Mouse (Mus musculus): ENCODE data around the gene Atp5d. TPM values are rescaled to one million over a fixed set of nuclear protein-coding genes. Genes with fewer than 3 reads are reported as not detected.
A peak's percentile ranks its signal among the peaks of the same experiment; 100 is the strongest.

Gene Atp5d
- polyA plus RNA-seq, 1 experiment from 2014 or later = 355 TPM

DNA sequence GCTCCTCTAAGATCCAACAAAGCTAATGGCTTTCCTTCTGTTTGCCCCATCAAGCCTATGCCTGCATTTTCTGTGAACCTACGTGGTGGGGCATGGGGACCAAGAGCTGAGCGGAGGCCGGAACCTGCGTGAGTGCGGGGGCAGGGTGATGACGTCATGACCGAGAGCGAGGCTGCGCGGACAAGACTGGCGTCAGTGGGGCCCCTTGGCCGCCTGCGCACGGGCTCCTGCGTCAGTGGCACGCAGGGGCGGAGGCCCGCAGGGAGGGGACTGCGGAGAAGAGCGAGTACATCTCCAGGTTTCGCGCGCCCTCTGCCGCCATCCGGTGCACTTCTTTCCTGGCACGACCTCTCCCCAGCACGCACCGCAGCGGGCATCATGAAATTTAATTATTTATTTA is 2.8 kb downstream of the Atp5d start:
- peaks cover 34% of the 10 kb centered on the region for H3K4me1 ChIP-seq (ENCODE audit: control insufficient read depth, insufficient read depth, low read length)
- H3K9ac ChIP-seq (ENCODE audit: low read length) = peak overlapping the region; percentile 17
- ATAC-seq (ENCODE audit: low FRiP score) (peak; percentile 66), DNase-seq (ENCODE audit: low spot score, missing footprints) (peak; percentile 98)
- peak overlapping the region; percentile 20 for H3K4me3 ChIP-seq (ENCODE audit: low read depth, low read length)
- 0 out of 2 replicates have a peak overlapping the region, but pooled peaks have one; percentile 26 for H3K27ac ChIP-seq (ENCODE audit: low read depth, low read length)
- H3K36me3 ChIP-seq (ENCODE audit: control insufficient read depth, insufficient read depth, low read length) = 0 out of 2 replicates have a peak, but pooled peaks cover 2% of the 10 kb centered on the region
- WGBS = under 1% methylated on average over 29 of the region's 29 CpGs
- H3K4me2 ChIP-seq = peak overlapping the region; percentile 81
- no peaks in the 10 kb centered on the region for H3K9me3 ChIP-seq (ENCODE audit: control insufficient read depth, low read length)
- H3K27me3 ChIP-seq (ENCODE audit: control insufficient read depth, insufficient read depth, low read length) = peaks cover 13% of the 10 kb centered on the region

DNA sequence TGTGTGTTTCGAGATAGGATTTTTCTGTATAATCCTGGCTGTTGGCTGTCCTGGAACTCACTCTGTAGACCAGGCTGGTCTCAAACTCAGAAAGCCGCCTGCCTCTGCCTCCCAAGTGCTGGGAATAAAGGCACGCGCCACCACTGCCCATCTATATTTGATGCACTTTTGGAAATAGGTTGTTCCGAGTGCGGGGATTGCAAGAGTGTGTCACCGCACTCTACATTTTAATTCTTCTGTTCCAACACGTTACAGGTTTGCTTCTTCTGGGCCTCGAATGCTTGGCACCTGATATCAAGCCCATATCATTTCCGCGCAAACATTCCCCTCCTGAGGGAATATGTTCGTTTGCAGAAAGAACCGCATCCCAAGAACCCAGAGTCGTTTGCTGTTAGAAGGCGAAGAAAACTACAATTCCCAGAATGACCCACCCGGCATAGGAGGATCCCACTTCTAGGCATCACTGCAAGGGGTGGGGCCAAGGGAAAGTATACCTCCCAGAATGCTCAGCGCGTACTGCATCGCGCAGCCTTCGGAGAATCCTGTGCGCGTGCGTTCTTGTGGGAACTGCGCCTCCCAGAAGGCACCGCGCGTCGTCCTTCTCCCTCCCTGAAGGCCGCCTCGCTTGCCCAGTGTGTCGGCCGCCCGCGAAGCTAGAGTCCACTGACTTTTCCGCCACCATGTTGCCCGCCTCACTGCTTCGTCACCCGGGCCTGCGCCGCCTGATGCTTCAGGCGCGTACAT is 3.5 kb downstream of the Atp5d start:
- peak; percentile 82 for ATAC-seq (ENCODE audit: low FRiP score)
- peak overlapping the region; percentile 64 for H3K4me3 ChIP-seq (ENCODE audit: low read depth, low read length)
- H3K9ac ChIP-seq (ENCODE audit: low read length) = peak overlapping the region; percentile 77
- peak overlapping the region; percentile 81 for H3K4me2 ChIP-seq
- 2% methylated on average over 43 of the region's 43 CpGs for WGBS
- H3K36me3 ChIP-seq (ENCODE audit: control insufficient read depth, insufficient read depth, low read length) = 0 out of 2 replicates have a peak, but pooled peaks cover 2% of the 10 kb centered on the region
- peaks cover 32% of the 10 kb centered on the region for H3K4me1 ChIP-seq (ENCODE audit: control insufficient read depth, insufficient read depth, low read length)
- H3K9me3 ChIP-seq (ENCODE audit: control insufficient read depth, low read length) = no peaks in the 10 kb centered on the region
- H3K27ac ChIP-seq (ENCODE audit: low read depth, low read length) = peak overlapping the region; percentile 28; the same call in 1 of the 2 replicates
- DNase-seq (ENCODE audit: low spot score, missing footprints) = peak; percentile 99
- H3K27me3 ChIP-seq (ENCODE audit: control insufficient read depth, insufficient read depth, low read length) = peaks cover 6% of the 10 kb centered on the region

DNA sequence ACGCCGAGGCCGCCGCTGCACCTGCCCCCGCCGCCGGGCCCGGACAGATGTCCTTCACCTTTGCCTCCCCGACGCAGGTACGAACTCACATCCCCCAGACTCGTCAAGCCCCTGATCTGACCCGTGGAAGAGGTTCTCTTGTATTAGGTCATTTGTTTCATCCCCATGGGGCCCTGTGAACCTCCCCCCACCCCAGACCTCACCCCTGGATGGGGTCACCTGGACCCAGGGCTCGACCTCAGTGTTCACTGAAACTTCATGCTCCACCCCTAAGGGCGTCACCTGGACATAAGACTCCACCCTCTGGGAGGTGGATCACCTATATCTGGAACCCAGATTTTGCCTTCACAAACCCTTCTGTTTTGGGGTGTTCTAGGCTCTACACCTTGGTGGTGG is 4.1 kb downstream of the Atp5d start:
- Histone ChIP-seq H3K4me2 (peak overlapping the region; percentile 81), H3K4me3 (ENCODE audit: low read depth, low read length) (peak overlapping the region; percentile 64), H3K36me3 (ENCODE audit: control insufficient read depth, insufficient read depth, low read length) (0 out of 2 replicates have a peak, but pooled peaks cover 2% of the 10 kb centered on the region), H3K27ac (ENCODE audit: low read depth, low read length) (peak overlapping the region; percentile 28; the same call in 1 of the 2 replicates), H3K27me3 (ENCODE audit: control insufficient read depth, insufficient read depth, low read length) (peaks cover 2% of the 10 kb centered on the region), H3K4me1 (ENCODE audit: control insufficient read depth, insufficient read depth, low read length) (peaks cover 28% of the 10 kb centered on the region), H3K9ac (ENCODE audit: low read length) (peak overlapping the region; percentile 77), H3K9me3 (ENCODE audit: control insufficient read depth, low read length) (no peaks in the 10 kb centered on the region)
- ATAC-seq (ENCODE audit: low FRiP score) (peak; percentile 20; the same call in 1 of the 2 replicates), DNase-seq (ENCODE audit: low spot score, missing footprints) (no peak)
- WGBS = under 1% methylated on average over 13 of the region's 15 CpGs

DNA sequence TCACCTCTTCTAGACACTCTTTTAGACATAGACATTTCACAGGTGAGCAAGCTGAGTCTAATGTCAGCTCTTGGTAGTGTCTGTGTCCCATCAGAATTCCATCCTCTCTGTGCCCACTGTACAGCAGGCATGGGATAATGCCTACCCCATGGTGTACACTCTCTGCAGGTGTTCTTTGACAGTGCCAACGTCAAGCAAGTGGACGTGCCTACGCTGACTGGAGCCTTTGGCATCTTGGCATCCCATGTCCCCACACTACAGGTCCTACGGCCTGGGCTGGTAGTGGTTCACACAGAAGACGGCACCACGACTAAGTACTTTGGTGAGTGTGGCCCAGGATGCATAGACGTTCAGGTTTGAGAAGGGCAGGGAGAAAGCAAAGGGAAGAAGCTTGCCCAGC is 5.2 kb downstream of the Atp5d start:
- DNase-seq (ENCODE audit: low spot score, missing footprints) (no peak), ATAC-seq (ENCODE audit: low FRiP score) (no peak)
- H3K4me3 ChIP-seq (ENCODE audit: low read depth, low read length) = no peak overlapping the region
- H3K4me2 ChIP-seq = no peak overlapping the region
- H3K9me3 ChIP-seq (ENCODE audit: control insufficient read depth, low read length) = no peaks in the 10 kb centered on the region
- WGBS = 94% methylated on average over 7 of the region's 7 CpGs
- H3K27me3 ChIP-seq (ENCODE audit: control insufficient read depth, insufficient read depth, low read length) = peaks cover 2% of the 10 kb centered on the region
- no peak overlapping the region for H3K9ac ChIP-seq (ENCODE audit: low read length)
- H3K36me3 ChIP-seq (ENCODE audit: control insufficient read depth, insufficient read depth, low read length) = 0 out of 2 replicates have a peak, but pooled peaks cover 2% of the 10 kb centered on the region
- H3K27ac ChIP-seq (ENCODE audit: low read depth, low read length) = no peak overlapping the region
- peaks cover 22% of the 10 kb centered on the region for H3K4me1 ChIP-seq (ENCODE audit: control insufficient read depth, insufficient read depth, low read length)

DNA sequence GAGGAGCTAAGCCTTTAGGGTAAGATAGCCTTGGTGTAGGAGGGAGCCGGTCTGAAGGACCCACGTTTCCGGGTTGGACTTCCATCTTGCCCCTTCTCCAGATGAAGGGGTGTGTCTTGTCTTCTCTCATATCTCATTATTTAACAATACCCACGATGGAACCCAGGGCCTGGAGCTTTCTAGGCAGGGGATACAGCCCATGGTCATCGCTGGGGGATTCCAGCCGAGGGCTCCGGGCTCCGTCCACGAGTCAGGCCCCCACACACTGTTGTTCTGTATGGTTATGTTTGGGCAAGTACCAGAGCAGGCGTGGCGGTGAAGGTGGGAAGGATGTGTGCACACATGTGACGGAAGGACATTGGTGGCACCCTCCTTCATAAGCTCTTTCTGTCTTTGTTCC is 5.7 kb downstream of the Atp5d start:
- no peak for ATAC-seq (ENCODE audit: low FRiP score)
- Histone ChIP-seq H3K4me3 (ENCODE audit: low read depth, low read length) (no peak overlapping the region), H3K4me1 (ENCODE audit: control insufficient read depth, insufficient read depth, low read length) (peaks cover 21% of the 10 kb centered on the region), H3K9ac (ENCODE audit: low read length) (no peak overlapping the region), H3K4me2 (no peak overlapping the region), H3K27ac (ENCODE audit: low read depth, low read length) (no peak overlapping the region), H3K9me3 (ENCODE audit: control insufficient read depth, low read length) (no peaks in the 10 kb centered on the region), H3K36me3 (ENCODE audit: control insufficient read depth, insufficient read depth, low read length) (0 out of 2 replicates have a peak, but pooled peaks cover 2% of the 10 kb centered on the region), H3K27me3 (ENCODE audit: control insufficient read depth, insufficient read depth, low read length) (peaks cover 2% of the 10 kb centered on the region)
- 94% methylated on average over 12 of the region's 12 CpGs for WGBS
- no peak for DNase-seq (ENCODE audit: low spot score, missing footprints)

DNA sequence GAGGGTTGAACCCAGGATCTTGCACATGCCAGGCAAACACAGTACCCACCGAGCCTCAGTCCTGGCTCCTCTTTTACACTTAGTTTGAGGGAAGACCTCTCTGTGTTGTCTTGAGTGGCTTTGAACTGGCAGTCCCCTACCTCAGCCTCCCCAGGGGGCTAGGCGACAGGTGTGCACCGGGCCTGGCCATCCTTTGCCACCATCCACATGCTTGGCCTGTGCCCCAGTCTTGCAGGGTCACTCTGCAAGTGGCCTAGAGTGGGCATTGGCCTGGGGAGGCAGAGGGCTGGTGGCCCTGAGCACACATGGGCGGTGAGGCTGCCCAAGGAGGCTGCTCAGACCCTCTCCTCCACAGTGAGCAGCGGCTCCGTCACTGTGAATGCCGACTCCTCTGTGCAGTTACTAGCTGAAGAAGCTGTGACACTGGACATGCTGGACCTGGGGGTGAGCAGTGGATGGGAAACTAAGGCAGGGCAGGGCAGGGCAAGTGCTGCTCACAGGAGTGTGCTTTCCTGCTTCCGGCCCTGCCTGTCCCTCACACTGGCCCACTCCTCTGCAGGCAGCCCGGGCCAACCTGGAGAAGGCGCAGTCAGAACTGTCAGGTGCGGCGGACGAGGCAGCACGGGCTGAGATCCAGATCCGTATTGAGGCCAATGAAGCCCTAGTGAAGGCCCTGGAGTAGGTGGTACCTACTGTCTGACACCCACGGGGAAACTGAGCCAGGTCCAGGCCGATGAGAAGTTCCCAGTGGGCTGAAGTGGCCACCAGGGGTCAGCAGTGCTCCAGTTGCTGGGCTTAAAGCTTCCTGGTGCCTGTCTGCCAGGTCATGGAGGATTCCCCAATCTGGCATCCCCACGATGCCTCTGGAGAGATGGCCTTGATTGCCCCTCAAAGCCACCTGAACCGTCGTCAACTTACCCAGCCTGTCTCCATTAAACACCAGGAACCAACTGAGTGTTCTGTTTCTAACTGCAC is 6.7 kb downstream of the Atp5d start:
- Histone ChIP-seq H3K27me3 (ENCODE audit: control insufficient read depth, insufficient read depth, low read length) (no peaks in the 10 kb centered on the region), H3K9me3 (ENCODE audit: control insufficient read depth, low read length) (no peaks in the 10 kb centered on the region), H3K27ac (ENCODE audit: low read depth, low read length) (no peak overlapping the region), H3K4me1 (ENCODE audit: control insufficient read depth, insufficient read depth, low read length) (peaks cover 17% of the 10 kb centered on the region), H3K4me3 (ENCODE audit: low read depth, low read length) (no peak overlapping the region), H3K9ac (ENCODE audit: low read length) (no peak overlapping the region), H3K4me2 (no peak overlapping the region), H3K36me3 (ENCODE audit: control insufficient read depth, insufficient read depth, low read length) (0 out of 2 replicates have a peak, but pooled peaks cover 2% of the 10 kb centered on the region)
- ATAC-seq (ENCODE audit: low FRiP score) (no peak), DNase-seq (ENCODE audit: low spot score, missing footprints) (peak; percentile 98)
- 75% methylated on average over 20 of the region's 20 CpGs for WGBS

DNA sequence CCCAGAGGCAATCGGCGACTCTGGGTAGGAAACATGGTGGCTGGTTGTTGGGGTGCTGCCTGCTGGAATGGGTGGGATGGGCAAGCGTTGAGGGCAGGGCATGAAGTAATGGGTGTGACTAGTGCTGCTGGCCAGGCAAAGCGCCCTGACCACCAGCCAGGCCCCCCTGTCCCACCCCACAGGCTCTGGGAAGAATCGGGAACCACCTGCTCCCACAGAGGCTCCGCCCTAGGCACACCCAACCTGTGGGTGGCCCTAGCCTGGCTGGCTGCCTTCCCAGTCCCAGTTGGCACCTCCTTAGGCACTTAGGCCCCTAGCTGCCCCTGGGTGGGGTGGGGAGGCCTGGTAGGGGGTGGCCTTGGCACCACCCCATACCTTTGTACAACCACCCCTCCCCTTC is 7.5 kb downstream of the Atp5d start:
- no peak for DNase-seq (ENCODE audit: low spot score, missing footprints)
- WGBS = 94% methylated on average over 6 of the region's 6 CpGs
- no peak overlapping the region for H3K27ac ChIP-seq (ENCODE audit: low read depth, low read length)
- H3K9ac ChIP-seq (ENCODE audit: low read length) = no peak overlapping the region
- H3K27me3 ChIP-seq (ENCODE audit: control insufficient read depth, insufficient read depth, low read length) = no peaks in the 10 kb centered on the region
- no peak overlapping the region for H3K4me2 ChIP-seq
- peaks cover 17% of the 10 kb centered on the region for H3K4me1 ChIP-seq (ENCODE audit: control insufficient read depth, insufficient read depth, low read length)
- H3K36me3 ChIP-seq (ENCODE audit: control insufficient read depth, insufficient read depth, low read length) = 0 out of 2 replicates have a peak, but pooled peaks cover 2% of the 10 kb centered on the region
- no peak overlapping the region; the same call in 1 of the 2 replicates for H3K4me3 ChIP-seq (ENCODE audit: low read depth, low read length)
- no peaks in the 10 kb centered on the region for H3K9me3 ChIP-seq (ENCODE audit: control insufficient read depth, low read length)
- no peak for ATAC-seq (ENCODE audit: low FRiP score)

DNA sequence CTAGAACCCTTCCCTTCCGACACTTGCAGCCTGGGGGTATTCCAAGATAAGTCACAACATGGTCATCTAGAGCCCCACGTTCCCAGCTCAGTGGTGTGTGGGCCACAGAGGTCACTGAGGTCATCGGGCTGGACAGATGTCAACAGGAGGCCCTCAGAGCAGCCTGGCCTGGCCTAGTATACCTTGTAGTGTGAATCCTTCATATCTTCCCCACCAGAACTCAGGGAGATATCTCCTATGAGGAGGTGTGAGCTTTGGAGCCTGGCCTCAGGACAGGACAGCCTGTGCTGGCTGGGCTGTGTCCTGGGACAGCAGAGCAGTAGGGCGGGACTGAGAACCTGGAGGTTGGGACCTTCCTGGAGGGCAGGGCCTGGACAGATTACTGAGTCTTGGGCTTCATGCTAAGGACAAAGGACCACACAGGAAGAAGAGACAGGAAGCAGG is 8.2 kb downstream of the Atp5d start:
- no peak overlapping the region for H3K27ac ChIP-seq (ENCODE audit: low read depth, low read length)
- DNase-seq (ENCODE audit: low spot score, missing footprints) (no peak), ATAC-seq (ENCODE audit: low FRiP score) (no peak)
- no peak overlapping the region for H3K4me3 ChIP-seq (ENCODE audit: low read depth, low read length)
- peaks cover 5% of the 10 kb centered on the region; the same call in 1 of the 2 replicates for H3K36me3 ChIP-seq (ENCODE audit: control insufficient read depth, insufficient read depth, low read length)
- H3K27me3 ChIP-seq (ENCODE audit: control insufficient read depth, insufficient read depth, low read length) = no peaks in the 10 kb centered on the region
- no peaks in the 10 kb centered on the region for H3K9me3 ChIP-seq (ENCODE audit: control insufficient read depth, low read length)
- no peak overlapping the region for H3K4me2 ChIP-seq
- WGBS = 79% methylated on average over 4 of the region's 4 CpGs
- H3K9ac ChIP-seq (ENCODE audit: low read length) = no peak overlapping the region
- H3K4me1 ChIP-seq (ENCODE audit: control insufficient read depth, insufficient read depth, low read length) = peaks cover 17% of the 10 kb centered on the region

Data from midbrain, embryonic 11.5 days (tissue).